Mouse (Mus musculus) heart, postnatal 4 days (tissue): ENCODE measurements at regions not wholly inside any gene's neighbourhood (a gene's known extent, or its start where the extent isn't known, plus 50 kb on each side); places are given as distances from the start of the nearest gene placed in this dataset.

Source experiments
- DNase-seq: peaks from one replicate; pipeline ENCODE4 v3.0.0; 2021

DNA sequence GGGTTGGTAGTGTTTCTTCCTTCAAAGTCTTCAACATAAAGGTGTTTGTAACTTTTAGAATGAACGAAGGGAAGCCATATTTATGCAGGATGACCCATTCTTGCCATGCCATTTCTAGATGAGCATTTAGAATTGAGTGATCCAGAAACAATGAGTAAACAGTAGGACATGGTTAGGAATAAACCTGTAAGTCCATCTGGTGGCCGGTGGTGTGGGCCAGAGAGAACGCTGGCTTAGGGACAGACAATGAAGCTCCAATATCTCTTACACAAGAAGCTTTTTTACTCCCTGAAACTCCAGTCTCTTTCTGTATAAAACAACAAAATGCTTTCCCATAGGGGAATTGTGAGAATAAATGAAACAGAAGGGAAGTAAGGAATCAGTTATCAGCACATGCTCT is 296.9 kb upstream of the Clnk start:
- no peak for DNase-seq

- DNase-seq, result no peak
Measured at GRCm38 (mm10) chr5:39159651-39160050, 283.0 kb upstream of the Clnk start.

- DNase-seq, result no peak
Measured at GRCm38 (mm10) chr5:39155763-39156162, 279.2 kb upstream of the Clnk start.

DNA sequence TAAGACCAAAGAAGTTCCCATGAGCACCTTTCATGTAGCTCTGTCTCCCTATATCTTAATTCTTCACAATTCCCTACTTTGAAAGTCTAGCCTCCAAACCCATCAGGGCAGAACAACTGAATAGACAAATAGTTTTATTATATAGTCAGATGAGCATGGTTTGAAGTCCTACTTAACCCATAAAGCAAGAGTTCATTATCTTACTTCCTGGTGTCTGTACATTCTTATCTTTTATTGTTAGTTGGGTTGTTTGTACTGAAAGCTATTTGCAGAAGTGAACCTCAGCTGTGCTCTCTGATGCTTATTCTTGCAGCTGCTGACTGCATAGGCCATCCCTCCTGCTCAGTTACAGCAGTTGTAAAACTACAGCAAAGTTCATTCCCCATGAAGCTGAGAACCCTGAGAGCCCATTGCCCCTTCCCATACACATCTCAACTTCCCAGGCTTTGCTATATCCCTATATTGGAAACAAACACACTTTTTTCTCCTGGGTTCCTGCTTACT is 276.7 kb upstream of the Clnk start:
- no peak for DNase-seq

- DNase-seq, result no peak
Measured at GRCm38 (mm10) chr5:39151917-39152316, 275.3 kb upstream of the Clnk start.

GRCm38 (mm10) chr5:39150891-39151290 is 274.3 kb upstream of the Clnk start:
- DNase-seq, result no peak

DNA sequence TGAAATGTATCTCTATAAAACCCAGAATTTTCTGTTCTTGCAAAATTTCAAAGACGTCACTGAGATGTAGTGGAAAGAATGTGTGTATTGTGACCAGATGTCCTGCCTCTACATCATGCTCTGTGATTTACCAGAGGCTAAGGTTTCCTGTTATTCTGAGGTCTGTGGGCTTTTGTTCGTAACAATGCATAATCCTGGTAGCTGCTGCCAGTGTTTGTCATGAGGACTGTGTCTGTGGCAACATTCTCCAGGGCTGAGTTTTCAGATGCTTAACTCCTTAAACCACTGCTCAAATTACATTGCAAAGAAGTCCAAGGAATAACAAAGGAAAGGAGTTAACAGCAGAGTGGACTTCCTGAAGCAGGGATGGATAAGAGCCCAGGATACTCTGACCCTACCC is 269.0 kb upstream of the Clnk start:
- no peak for DNase-seq

DNA sequence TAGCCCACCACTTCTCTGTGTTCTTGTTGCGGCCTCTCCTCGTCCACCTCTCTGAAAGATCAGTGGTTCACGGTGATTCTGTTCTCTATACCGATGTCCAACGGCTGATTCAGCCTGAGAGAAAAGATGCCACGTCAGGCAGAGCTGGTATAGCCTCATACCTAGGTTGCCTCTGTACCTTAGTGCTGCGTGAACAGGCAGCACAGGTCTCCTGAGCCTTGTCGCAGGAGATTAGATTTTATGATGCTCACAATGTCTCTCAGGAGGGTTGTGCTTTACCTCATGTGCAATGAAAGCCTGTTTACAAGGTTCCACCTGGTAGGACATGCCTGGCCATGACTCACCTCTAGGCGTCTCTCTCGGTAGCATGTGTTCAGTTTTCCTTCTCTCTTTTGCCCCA is 267.6 kb upstream of the Clnk start:
- no peak for DNase-seq

GRCm38 (mm10) chr5:39143648-39144047 is 267.0 kb upstream of the Clnk start:
- peak; percentile 70 for DNase-seq

GRCm38 (mm10) chr5:39138375-39138774 is 261.8 kb upstream of the Clnk start:
- DNase-seq, result no peak

DNA sequence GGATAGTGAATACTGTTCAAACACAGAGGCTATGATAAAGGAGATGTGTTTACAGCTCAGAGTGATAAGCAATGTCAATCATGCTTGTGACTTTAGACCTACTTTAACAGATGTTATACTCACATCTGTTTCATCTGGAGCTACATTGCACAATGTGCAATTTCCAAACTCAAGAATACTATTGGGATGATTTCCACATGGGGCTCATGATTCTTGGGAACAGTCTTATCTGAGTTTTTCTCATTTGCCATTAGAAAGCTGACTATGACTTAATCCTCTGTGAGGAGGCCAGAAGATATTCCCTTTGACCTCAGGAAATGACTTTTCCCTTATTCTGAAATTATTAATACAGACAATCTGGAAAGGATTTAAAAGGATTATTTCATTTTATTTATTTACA is 252.3 kb upstream of the Clnk start:
- no peak for DNase-seq

DNA sequence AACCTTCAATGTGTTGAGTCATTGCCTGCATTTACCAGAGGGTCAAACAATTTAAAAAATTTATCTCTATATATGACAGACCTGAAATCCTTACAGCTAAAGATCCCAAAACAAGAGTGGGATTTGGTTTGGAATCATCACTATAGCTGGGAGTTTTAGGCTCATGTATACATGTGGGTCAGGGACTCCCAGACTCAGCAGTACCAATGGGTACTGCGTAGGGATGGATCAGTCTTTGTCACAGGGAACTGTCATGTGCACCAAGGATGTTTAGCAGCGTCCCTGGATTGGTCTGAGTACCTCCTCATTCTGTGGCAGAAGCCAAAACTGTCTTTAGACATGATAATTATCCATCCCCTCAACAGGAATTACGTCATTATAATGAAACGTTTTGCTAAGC is 250.2 kb upstream of the Clnk start:
- no peak for DNase-seq

DNA sequence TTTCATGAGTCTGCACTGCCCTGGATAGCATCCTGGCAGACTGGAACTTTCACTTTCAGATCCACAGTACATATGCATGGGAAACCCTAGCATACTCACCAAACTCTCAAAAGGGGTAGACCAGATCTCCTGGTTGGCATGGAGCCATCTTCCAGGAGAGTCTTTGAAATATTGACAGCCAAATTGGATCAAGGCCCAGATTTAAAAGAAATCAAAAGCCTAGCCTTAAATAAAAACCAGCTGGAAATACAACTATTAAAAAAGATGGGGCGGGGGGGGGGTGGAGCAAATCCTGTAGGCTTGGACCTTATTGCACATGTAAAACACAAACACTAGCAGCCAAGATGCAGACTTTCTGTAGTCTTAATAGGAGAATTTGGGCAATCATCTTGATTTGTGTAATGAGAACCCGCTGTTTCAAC is 249.7 kb upstream of the Clnk start:
- DNase-seq, result no peak

DNA sequence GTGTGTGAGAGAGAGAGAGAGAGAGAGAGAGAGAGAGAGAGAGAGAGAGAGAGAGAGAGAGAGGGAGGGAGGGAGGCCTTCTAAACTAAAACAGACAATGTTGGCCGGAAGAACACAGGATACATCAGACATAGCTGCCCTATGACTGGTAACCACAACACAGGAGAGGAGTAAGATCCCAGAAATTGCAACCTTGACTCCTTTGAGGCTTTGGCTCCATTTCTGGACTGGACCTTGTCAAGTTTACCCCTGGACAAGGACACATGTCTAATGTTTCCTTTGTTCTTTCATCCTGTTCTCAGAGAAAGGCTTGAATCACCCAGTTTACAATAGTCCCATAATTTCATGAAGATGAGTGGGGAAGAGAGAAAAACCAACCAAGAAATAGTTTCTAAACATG is 233.7 kb upstream of the Clnk start:
- no peak for DNase-seq

DNA sequence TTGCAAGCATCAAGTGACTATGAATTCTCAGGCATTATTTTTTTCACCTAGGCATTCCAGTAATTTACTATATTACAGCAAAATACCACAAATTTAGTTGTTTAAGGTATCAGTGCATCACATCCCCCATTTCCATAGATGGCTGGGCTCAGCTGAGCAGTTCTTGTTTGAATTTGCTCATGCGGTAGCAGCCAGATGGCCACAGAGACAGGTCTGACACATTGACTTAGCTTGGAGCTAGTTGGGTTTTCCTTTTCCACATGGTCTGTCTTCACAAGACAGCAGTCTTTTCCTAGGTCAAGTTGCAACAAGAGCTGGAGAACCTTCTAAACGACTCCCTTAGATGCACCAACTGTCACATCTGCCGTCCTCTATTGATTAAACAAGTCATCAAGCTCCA is 232.9 kb upstream of the Clnk start:
- DNase-seq, result no peak

GRCm38 (mm10) chr5:39099113-39099512 is 222.5 kb upstream of the Clnk start:
- DNase-seq, result no peak

DNA sequence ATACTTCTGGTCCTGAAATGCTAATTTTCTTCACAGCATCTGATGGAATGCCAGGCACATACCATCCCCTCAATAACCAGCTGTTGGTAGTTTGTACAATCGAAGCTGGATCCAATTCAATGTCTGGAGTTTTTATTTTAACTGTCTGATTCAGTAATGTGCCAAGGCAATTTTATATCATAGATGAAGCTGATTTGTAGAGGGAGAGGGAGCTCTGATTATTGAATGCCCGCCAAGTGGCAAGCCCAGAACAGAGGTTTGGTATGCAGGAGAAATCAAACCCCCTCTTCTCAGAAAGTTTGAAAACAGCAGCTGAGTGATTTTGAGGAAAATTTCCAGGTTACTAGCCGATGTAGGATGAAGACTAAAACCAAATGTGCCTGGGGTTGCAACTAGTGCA is 218.3 kb upstream of the Clnk start:
- DNase-seq, result no peak

DNA sequence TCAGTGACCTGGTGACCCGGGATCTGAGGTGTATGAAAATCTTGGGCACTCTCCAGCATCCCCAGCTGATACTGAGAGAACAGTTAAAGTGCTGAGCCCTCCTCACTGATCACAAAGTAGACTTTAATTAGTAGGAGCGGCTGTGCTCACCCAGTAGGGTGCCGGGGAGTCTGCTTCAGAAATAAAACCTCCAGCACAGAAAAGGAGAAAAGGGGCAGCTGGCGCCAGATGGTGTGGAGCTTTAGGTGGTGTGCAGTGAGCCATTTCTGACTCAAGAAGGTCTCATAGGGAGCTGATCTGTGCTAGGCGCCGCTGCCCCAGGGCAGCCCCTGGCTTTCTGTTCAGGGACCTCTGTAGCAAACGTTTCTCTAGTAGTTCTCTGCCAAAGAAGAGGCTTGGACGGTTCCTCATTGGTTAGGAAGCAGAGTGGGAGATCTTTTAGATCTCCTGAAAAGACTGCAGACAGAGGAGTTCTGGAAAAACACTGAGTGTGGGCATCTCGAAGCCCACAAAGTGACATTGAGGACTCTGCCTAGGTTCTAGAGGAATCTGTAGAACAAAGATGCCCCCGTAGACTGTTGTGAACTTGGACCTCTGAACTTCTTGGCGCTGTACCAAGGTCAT is 200.1 kb upstream of the Clnk start:
- no peak for DNase-seq

DNA sequence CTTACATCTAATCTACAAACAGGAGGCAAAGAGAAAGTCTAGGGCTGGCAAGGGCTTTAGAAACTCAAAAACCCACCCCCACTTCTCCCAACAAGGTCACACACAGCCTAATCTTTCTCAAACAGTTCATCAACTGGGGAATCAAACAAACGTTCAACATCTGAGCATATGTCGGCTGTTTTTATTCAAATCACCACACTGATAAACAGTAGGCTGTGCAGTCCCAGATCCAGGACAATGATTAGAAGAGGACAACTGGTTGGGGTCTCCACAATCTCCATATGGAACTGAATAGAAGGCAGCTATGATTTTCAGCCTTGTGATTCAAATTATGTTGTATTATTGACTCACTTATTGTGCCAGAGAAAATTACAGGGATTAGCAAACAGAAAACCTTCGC is 193.1 kb upstream of the Clnk start:
- no peak for DNase-seq

- no peak for DNase-seq
Measured at GRCm38 (mm10) chr5:39063061-39063460, 186.4 kb upstream of the Clnk start.

DNA sequence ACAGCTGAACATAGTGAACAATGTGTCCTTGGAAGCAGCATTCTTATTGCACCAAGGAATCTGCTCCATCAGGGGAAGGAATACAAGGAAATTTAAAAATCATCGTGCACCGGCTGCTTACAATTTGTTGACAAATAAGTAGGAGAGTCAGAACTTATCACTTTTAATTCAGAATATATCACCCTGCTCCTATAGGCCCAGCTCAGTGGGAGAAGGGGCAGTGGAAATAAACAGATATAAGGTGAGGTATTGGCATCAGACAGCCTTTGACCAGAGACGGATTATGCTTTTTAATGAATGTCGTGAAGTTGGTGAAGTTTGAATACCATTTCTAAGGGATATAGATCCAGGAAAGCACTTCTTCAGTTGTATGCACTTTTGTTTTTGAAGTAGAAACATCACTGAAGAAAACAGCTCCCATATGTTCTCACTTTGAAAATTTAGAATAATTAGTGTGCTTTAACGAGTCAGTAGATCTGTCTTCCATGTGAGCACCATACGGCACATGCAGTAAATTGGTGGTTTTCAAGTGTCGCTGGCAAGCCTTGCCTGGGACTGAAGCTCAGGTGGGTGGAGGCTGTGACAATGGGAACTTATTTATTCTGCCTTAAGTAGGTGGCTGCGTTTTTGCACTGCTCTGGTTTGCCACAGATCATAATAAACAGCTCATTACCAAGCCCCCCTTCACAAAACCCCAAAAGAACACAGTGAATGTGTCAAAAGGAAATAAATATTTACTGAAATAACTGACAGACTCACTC is 176.1 kb upstream of the Clnk start:
- DNase-seq, result no peak

GRCm38 (mm10) chr5:39050512-39050911 is 173.9 kb upstream of the Clnk start:
- no peak for DNase-seq

GRCm38 (mm10) chr5:39049141-39049540 is 172.5 kb upstream of the Clnk start:
- DNase-seq, result no peak

GRCm38 (mm10) chr5:39040467-39040866 is 163.9 kb upstream of the Clnk start:
- DNase-seq, result no peak
